Mouse (Mus musculus) hindbrain, embryonic 14.5 days (tissue): ENCODE results near the gene Scyl1. TPM values are rescaled to one million over a fixed set of nuclear protein-coding genes. Genes with fewer than 3 reads are reported as not detected.

Experiments used
- ATAC-seq: fragments of 200-750 bp; cut with Nextera tagmentation; 2 replicates; pipeline ENCODE4 v1.8.0; 2017; ENCODE audit warnings: moderate number of reproducible peaks, mild to moderate bottlenecking, moderate TSS enrichment, moderate library complexity; ENCODE audit not compliant: low FRiP score
- DNase-seq: peaks from one replicate; pipeline ENCODE4 v3.0.0-alpha.2; 2015; ENCODE audit warnings: low spot score
- H3K27ac ChIP-seq: fragments of 300-500 bp; sonication (generic); 2 replicates; pipeline ENCODE4 v1.5.1; 2014; ENCODE audit warnings: mild to moderate bottlenecking, moderate library complexity
- H3K27me3 ChIP-seq: fragments of 300-500 bp; sonication (generic); 2 replicates; pipeline ENCODE4 v1.6.1; 2014; ENCODE audit warnings: mild to moderate bottlenecking, low read length, mixed read lengths; ENCODE audit not compliant: control insufficient read depth, insufficient read depth
- H3K36me3 ChIP-seq: fragments of 300-500 bp; sonication (generic); replicated peaks from 2 replicates; pipeline ENCODE4 v1.6.1; 2014; ENCODE audit not compliant: control insufficient read depth, insufficient read depth
- H3K4me1 ChIP-seq: fragments of 300-500 bp; sonication (generic); replicated peaks from 2 replicates; pipeline ENCODE4 v1.6.1; 2014; ENCODE audit warnings: antibody characterized with exemption, low read length, mixed read lengths; ENCODE audit not compliant: control insufficient read depth, insufficient read depth
- H3K4me2 ChIP-seq: fragments of 300-500 bp; sonication (generic); replicated peaks from 2 replicates; pipeline ENCODE4 v1.6.1; 2014; ENCODE audit warnings: mild to moderate bottlenecking, moderate library complexity
- H3K4me3 ChIP-seq: fragments of 300-500 bp; sonication (generic); replicated peaks from 2 replicates; pipeline ENCODE4 v1.5.1; 2014; ENCODE audit warnings: mild to moderate bottlenecking, low read length
- H3K9ac ChIP-seq: fragments of 300-500 bp; sonication (generic); 2 replicates; pipeline ENCODE4 v1.6.1; 2014
- H3K9me3 ChIP-seq: fragments of 300-500 bp; sonication (generic); 2 replicates; pipeline ENCODE4 v1.6.1; 2016; ENCODE audit warnings: low read length; ENCODE audit not compliant: control insufficient read depth
- WGBS: fragments of 180-500 bp; shearing (Covaris S2); extraction: QIAGEN DNeasy Blood & Tissue Kit; methylation state at CpG from one replicate; pipeline ENCODE4 v1.1.7; 2014; 5-methylcytosine and 5-hydroxymethylcytosine counted together
- polyA plus RNA-seq: library from polyadenylated mRNA; unstranded; fragments of >200 nt; fragmentation: Nextera tagmentation; extraction: Ambion mirVana; gene quantifications from 2 replicates; pipeline ENCODE4 v1.2.1, GENCODE M21; 2014

Gene Scyl1
- polyA plus RNA-seq, 1 experiment from 2014 or later, result 73.5 TPM

- Histone ChIP-seq H3K4me3 (no peak overlapping the region), H3K9me3 (no peaks in the 10 kb centered on the region), H3K4me1 (no peaks in the 10 kb centered on the region), H3K27ac (no peak overlapping the region), H3K27me3 (no peaks in the 10 kb centered on the region), H3K36me3 (no peaks in the 10 kb centered on the region), H3K9ac (no peak overlapping the region), H3K4me2 (no peak overlapping the region)
- DNase-seq (no peak), ATAC-seq (no peak)
- 90% methylated on average over 6 of the region's 6 CpGs for WGBS
Measured at GRCm38 (mm10) chr19:5781532-5781931, 10.3 kb upstream of the Scyl1 start.

DNA sequence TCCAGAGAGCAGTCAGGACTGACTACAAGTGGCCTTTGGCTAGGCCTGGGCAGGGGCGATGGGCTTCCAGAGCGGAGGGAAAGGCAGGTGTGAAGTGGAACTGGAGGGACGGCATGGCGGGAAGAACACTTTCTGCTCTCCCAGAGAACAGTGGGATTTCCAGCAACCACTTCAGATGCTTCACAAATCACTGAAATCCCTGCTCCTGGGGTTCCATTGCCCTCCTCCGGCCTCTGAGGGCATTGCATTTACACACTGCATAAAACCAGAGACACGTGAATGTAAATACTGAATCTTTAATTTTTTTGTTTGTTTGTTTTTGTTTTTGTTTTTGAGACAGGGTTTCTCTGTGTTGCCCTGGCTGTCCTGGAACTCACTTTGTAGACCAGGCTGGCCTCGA lies 9.0 kb upstream of the Scyl1 start:
- no peaks in the 10 kb centered on the region for H3K4me1 ChIP-seq
- H3K9me3 ChIP-seq, result no peaks in the 10 kb centered on the region
- DNase-seq, result peak; percentile 43
- H3K4me3 ChIP-seq, result no peak overlapping the region
- 67% methylated on average over 7 of the region's 7 CpGs for WGBS
- H3K9ac ChIP-seq, result no peak overlapping the region
- no peak overlapping the region for H3K4me2 ChIP-seq
- H3K27me3 ChIP-seq, result no peaks in the 10 kb centered on the region
- ATAC-seq, result no peak
- no peaks in the 10 kb centered on the region for H3K36me3 ChIP-seq
- no peak overlapping the region for H3K27ac ChIP-seq

- no peaks in the 10 kb centered on the region for H3K4me1 ChIP-seq
- no peak for DNase-seq
- H3K36me3 ChIP-seq, result no peaks in the 10 kb centered on the region
- WGBS, result 48% methylated on average over 8 of the region's 8 CpGs
- no peak overlapping the region for H3K4me3 ChIP-seq
- H3K9ac ChIP-seq, result no peak overlapping the region
- ATAC-seq, result no peak
- no peak overlapping the region for H3K27ac ChIP-seq
- no peaks in the 10 kb centered on the region for H3K9me3 ChIP-seq
- no peaks in the 10 kb centered on the region for H3K27me3 ChIP-seq
- no peak overlapping the region for H3K4me2 ChIP-seq
Measured at GRCm38 (mm10) chr19:5778312-5778711, 7.1 kb upstream of the Scyl1 start.

DNA sequence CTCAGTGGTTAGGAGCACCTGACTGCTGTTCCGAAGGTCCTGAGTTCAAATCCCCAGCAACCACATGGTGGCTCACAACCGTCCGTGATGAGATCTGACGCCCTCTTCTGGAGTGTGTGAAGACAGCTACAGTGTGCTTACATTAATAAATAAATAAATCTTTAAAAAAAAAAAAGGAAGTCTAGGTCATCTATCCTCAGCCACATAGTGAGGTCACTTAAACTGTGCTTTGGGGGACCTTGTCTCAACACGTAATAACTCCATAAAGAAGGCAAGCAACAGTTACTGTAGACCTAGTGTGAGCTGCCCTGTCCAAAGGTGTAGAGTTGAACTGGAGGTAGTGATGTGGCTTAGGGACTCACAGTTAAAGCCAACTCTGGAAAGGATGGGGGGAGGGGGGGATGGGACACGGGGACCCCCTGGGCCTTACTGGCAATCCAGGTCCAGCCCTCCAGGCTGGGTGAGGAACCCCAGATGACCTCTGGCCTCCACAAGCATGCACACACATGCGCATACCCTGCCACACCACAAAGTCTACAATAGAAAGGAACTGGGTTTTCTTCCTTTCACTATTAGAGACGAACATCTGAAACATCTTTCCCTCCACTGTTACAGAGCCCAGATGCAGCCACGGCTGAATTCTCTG lies 6.3 kb upstream of the Scyl1 start:
- DNase-seq (no peak), ATAC-seq (no peak)
- Histone ChIP-seq H3K27me3 (no peaks in the 10 kb centered on the region), H3K4me1 (no peaks in the 10 kb centered on the region), H3K36me3 (no peaks in the 10 kb centered on the region), H3K9me3 (no peaks in the 10 kb centered on the region), H3K4me3 (no peak overlapping the region), H3K4me2 (no peak overlapping the region), H3K9ac (no peak overlapping the region), H3K27ac (no peak overlapping the region)
- WGBS, result 82% methylated on average over 9 of the region's 9 CpGs

DNA sequence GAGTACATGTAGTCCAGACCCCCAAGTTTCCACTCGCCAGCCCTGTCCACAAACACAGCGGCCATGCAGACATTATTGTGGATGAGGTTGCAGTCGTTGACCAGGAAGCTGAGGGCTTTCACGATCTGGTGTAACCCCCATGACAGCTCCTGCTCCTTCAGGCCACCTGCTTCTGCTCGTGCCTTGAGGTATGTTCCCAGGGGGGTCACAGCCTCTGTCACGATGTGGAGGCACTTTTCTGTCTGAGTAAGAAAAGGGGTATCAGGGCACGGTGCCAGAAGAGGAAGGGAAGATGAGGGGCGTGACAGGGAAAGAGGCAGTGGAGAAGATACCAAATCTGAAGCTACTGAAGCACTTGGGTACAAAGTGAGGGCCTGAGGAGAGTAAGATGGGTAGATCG lies 908 bp downstream of the Scyl1 start:
- Histone ChIP-seq H3K36me3 (peaks cover 39% of the 10 kb centered on the region), H3K9me3 (no peaks in the 10 kb centered on the region), H3K4me3 (peak overlapping the region; percentile 67), H3K27ac (peak overlapping the region; percentile 81; the same call in 1 of the 2 replicates), H3K4me2 (peak overlapping the region; percentile 66), H3K27me3 (no peaks in the 10 kb centered on the region), H3K9ac (peak overlapping the region; percentile 81), H3K4me1 (peaks cover 11% of the 10 kb centered on the region)
- WGBS, result 44% methylated on average over 9 of the region's 9 CpGs
- ATAC-seq (peak; percentile 7; the same call in 1 of the 2 replicates), DNase-seq (no peak)

DNA sequence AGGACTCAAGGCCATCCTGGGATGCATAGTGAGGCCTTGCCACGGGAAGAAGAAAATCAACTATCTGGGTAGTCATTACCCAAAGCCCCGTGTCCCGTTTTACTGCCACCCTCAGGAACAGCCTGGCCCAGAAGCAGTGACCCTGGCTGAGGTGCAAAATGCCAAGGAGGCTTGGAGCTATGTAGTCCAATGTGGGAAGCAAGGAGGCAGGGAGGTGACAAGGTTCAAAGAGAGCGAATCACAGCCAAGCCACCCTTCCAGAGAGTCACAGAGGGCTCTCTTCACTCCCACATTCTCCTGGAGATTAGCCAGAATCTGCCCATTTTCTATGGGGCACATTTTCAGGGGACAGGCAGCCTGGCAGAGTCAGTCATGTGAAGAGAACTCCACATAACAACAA lies 3.9 kb downstream of the Scyl1 start:
- Histone ChIP-seq H3K27ac (no peak overlapping the region), H3K36me3 (peaks cover 65% of the 10 kb centered on the region), H3K9ac (no peak overlapping the region), H3K4me1 (peaks cover 11% of the 10 kb centered on the region), H3K27me3 (no peaks in the 10 kb centered on the region), H3K4me3 (no peak overlapping the region), H3K4me2 (no peak overlapping the region), H3K9me3 (no peaks in the 10 kb centered on the region)
- 92% methylated on average over 4 of the region's 4 CpGs for WGBS
- DNase-seq (no peak), ATAC-seq (no peak)

- Histone ChIP-seq H3K9ac (no peak overlapping the region), H3K27me3 (peaks cover 7% of the 10 kb centered on the region), H3K4me2 (no peak overlapping the region), H3K4me1 (no peaks in the 10 kb centered on the region), H3K9me3 (no peaks in the 10 kb centered on the region), H3K4me3 (no peak overlapping the region), H3K36me3 (peaks cover 93% of the 10 kb centered on the region), H3K27ac (no peak overlapping the region)
- DNase-seq, result no peak
- ATAC-seq, result no peak
- 93% methylated on average over 6 of the region's 6 CpGs for WGBS
Measured at GRCm38 (mm10) chr19:5763163-5763562, 8.1 kb downstream of the Scyl1 start.

DNA sequence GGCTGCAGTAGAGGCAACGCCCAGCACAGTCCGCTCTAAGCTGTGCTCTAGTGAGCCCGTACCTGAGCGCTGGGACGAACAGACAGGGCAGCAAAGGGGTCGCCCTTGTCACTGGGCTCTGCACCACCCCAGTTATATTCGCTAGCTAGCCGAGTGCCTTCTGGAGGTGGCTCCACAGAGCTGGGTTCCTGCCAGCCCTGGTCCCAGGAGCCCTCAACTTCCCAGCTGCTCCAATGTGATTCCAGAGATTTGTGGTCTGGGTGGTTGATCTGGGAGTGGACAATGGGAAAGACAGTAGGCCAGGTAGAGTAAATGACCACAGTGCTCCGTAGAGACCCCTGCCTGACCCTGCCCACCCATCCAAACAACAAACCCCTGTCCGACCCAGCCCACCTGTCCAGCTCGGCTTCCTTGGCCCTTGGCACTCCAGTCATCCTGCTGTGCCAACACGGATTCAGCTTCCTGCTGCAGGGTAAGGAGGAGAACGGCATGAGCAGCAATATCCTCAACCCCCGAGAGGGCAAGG lies 12.3 kb downstream of the Scyl1 start:
- H3K4me3 ChIP-seq, result no peak overlapping the region
- DNase-seq (no peak), ATAC-seq (no peak)
- 84% methylated on average over 14 of the region's 14 CpGs for WGBS
- peaks cover 10% of the 10 kb centered on the region; the same call in 1 of the 2 replicates for H3K4me1 ChIP-seq
- H3K9me3 ChIP-seq, result no peaks in the 10 kb centered on the region
- H3K9ac ChIP-seq, result no peak overlapping the region
- H3K27me3 ChIP-seq, result peaks cover 44% of the 10 kb centered on the region
- peaks cover 64% of the 10 kb centered on the region for H3K36me3 ChIP-seq
- no peak overlapping the region for H3K4me2 ChIP-seq
- no peak overlapping the region for H3K27ac ChIP-seq

DNA sequence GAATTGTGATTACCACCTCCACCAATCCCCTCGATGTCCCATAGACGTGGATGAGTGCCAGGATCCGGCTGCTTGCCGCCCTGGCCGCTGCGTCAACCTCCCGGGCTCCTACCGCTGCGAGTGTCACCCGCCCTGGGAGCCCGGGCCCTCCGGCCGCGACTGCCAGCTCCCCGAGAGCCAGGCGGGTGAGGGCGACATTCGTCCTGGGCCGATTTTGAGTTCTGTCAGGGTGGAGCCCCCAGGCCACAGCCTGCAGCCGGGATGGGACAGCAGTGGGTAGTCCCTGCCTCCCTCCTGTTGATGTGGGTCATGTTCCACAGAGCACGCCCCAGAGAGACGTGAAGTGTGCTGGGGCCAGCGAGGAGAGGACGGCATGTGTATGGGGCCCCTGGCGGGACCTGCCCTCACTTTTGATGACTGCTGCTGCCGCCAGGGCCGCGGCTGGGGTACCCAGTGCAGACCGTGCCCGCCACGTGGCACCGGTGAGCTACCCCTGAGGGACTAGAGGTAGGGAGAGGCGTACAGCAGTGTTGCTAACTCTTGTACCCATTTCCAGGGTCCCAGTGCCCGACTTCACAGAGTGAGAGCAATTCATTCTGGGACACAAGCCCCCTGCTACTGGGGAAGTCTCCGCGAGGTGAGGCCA lies 14.1 kb downstream of the Scyl1 start:
- WGBS, result 15% methylated on average over 36 of the region's 36 CpGs
- H3K27me3 ChIP-seq, result peaks cover 63% of the 10 kb centered on the region
- ATAC-seq (peak; percentile 44; the same call in 1 of the 2 replicates), DNase-seq (no peak)
- H3K9me3 ChIP-seq, result no peaks in the 10 kb centered on the region
- H3K27ac ChIP-seq, result no peak overlapping the region
- 0 out of 2 replicates have a peak overlapping the region, but pooled peaks have one; percentile 0 for H3K9ac ChIP-seq
- peaks cover 10% of the 10 kb centered on the region; the same call in 1 of the 2 replicates for H3K4me1 ChIP-seq
- H3K4me2 ChIP-seq, result peak overlapping the region; percentile 30
- H3K4me3 ChIP-seq, result no peak overlapping the region; the same call in 1 of the 2 replicates
- peaks cover 51% of the 10 kb centered on the region for H3K36me3 ChIP-seq
